Mouse (Mus musculus): ENCODE results near the gene Rpl19.

Rpl19 gene

DNA sequence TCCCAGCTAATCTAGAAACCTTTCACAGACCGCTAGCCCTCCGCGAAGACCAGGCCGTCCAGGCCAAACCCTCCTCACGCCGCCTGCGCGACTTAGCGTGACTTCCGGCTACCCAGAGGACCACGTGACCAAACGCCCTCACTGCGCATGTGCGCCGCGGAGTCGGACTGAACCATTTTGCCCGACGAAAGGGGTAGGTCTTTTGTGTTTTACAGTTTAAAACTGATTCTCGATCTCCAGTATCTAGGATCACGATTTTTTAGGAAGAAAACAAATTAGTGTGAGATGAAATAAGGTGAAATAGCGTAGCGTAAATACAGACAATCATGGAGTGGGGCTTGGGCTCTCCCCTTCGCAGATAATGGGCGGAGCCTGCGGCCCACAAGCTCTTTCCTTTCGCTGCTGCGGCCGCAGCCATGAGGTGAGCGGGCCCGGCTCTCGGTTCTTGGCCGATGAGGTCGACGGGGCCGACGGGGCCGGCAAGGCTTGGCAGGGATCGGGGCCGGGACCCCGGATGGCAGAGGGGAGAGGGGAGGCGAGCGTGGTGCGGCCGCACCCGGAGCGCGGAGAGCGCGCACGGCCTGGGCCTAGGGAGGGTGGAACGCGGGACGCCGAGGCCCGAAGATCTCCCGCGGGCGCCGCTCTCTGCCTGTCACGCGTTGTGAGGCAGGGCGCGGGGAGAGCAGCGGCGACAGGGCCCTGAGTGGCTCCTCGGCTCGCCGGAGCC, at the start of gene Rpl19:
Gene Rpl19 (plus strand): TSS at position 141 of the 727 bp plus-strand sequence.
- peak; percentile 93 for DNase-seq

DNA sequence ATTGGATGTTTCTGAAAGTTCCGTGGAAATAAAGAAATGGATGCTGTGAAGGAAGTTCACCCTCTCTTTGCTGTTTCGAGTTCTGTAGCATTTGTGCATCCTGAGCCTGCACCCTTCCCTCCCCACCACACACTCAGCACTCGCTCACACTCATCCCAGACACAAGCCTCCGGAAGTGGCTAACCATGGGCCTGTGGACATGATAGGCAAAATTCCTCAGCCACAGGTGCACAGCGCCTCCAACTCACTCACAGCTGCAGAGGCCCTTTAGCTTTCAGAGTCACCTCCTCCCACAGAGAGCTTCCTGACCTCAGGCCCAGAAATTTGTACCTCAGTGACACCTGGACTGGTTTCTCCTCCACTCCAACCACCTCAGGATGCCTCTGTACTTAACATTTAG, 48.7 kb upstream of the Rpl19 start:
- no peak for DNase-seq

DNA sequence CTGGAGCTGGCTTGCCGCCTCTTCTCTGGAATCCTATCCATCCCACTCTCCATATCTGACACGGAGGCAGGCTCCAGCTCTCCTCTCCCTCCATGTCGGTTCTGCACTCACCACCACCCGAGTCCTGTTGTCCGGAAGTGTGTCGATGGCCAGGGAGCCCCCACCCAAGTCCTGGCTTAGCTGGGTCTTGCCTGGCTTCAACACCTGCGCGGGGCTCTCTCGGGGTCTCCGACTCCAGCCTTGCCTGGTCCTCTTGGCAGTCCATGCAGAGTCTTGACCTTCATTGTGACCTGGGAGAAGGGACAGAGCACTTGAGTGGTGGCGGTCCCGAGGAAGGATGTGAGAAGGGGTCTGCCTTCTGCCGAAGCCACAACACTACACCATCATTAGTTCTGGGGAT, 48.1 kb upstream of the Rpl19 start:
- no peak for DNase-seq

DNA sequence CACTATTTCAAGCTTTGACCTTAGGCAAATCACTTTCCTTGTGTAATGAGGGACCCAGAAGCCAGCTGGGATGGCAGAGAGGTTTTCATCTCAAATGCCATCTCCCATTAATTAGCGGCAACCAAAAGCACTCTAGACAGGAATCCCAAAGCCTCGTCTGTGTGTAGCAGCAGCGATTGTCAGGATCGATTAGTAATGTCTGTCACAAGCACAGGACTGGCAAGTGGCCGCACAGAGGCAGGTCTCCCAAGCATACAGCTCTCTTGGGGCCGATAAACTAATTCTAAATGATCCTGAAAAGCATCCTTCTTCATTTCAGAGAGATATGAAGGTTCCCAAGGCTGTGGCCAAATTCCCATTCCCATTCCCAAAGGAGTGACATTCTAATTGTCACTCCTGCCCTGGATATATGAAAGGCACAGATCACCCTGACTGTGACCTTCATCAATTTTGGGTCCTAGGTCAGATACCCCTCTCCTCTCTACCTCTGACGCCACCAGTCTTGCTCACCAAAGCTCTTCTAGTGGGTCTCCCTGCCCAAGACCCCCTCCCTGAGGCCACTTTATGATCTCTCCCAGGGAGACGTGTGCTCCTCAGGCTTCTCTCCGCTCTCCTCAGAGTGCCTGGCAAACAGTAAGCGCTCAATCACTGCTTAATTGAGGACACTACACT, 46.5 kb upstream of the Rpl19 start:
- DNase-seq = no peak

DNA sequence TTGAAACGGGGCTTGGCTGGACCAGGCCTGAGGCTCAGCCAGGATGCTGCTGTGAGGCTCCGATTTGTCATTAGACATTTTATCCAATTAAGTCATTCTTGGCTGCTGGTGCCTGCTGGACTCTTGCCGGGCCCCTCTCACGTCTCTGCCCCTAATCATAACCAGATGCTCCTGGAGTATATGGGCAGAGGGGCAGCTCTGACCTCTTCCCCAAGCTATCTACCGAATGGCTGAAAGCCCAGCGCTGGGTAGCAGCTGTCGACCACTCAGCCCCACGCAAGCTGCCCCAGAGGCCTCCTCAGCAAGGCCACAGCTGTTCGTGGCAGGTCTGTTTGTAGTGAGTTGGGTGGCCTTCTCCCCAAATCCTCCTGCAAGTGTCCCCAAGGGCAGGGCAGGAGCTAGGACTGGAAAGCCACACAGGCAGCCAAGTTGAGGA, 46.0 kb upstream of the Rpl19 start:
- DNase-seq = no peak

DNA sequence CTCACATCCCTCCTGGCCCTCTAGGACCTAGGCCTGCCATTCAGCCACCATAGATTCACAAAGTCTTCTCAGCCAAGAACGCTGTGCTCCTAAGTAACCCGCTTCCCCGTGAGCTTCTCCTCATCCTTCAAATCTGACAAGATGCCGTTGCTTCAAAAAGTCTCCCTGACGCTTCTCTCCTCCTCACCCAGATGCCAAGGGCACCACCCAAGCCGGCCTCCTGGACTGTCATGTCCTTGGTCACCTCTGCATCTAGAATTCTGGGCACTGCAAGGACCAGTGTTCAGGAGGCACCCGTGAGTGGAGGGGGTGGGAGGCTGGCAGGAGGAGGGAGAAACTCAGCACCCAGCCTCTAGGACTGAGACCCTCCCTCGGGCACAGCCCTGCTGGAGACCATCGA, 43.8 kb upstream of the Rpl19 start:
- no peak for DNase-seq

DNA sequence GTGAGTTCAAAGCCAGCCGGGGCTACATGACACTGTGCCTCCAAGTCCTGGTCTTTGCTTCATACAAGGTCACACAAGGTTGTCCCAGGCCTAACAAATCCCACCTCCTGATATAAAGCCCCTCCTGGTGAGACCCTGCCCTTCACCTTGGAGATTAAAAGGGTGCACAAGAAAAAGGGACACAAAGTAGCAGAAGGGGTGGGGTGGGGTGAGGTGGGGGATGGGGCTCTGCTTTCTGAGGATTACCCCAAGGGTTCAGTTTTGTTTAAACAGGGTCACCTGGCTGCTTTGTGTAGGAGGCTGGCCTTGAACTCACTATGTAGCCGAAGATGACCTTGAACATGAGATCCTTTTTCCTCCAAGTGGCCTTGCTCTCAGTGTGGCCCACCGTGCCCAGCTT, 43.0 kb upstream of the Rpl19 start:
- DNase-seq = no peak

DNA sequence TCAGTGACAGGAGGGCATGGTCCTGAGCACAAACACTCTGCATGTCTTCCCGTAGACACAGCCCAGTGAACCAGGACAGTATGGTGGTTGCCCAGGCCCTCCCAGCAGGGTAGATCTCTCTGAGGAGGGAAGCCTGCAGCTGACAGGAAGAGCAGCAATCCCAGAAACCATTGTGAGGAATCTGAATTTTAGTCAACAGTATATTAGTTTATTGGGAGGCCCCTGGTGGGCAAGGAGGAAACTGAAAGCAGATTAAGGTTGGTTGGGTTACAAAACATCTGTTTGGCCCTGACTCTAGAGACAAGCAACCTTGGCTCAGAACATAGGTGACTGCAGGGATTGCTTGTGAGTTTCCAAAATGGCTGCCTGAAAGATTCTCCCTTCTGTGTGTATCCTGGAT, 42.5 kb upstream of the Rpl19 start:
- DNase-seq = no peak

DNA sequence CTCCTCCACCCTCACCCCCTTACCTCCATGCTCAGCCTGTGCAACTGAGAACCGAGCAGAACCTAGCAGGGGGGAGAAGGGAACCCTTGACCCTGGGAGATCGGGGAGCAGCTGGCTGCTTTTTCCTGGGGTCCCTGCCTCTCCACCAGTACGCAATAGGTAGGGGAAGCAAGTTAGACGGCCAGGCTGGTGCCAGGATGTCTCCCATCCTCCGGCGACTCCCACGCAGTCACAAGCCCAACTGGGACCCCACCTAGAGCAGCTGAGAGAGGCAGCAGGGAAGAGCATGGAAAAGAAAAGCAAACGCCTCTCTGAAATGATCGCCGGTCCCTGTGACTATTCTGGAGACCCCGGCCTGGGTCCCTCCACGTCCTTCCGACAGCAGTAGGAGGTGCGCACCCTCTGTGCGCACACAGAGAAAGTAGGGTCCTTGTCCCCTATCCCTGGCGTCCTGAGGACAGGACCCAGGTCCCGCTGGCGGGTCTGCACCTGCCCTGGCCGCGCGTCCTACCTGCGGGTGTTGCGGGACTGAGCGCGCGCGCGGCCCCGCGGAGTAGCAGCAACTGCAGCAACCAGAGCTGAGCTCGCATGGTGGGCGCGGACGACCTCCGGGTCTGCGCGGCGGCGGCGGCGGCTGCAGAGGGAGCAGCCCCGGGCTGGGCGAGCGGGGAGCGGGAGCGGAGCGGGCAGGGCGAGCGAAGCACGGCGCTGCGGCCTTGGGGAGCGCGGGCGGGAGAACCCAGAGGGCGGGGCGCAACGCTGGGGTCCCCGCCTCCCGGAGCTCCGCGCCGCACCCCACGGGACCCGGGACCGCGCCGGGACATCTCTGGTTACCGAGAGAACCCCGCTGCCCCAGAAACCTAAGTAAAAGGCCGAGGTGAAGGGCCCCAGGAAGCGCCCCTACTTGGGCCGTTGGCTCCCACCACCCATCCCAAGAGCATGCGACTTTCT, 40.5 kb upstream of the Rpl19 start, which contains the start of gene Plxdc1:
Gene Plxdc1 (minus strand): TSS at position 718 of the 951 bp plus-strand sequence.
- peak; percentile 49 for DNase-seq

DNA sequence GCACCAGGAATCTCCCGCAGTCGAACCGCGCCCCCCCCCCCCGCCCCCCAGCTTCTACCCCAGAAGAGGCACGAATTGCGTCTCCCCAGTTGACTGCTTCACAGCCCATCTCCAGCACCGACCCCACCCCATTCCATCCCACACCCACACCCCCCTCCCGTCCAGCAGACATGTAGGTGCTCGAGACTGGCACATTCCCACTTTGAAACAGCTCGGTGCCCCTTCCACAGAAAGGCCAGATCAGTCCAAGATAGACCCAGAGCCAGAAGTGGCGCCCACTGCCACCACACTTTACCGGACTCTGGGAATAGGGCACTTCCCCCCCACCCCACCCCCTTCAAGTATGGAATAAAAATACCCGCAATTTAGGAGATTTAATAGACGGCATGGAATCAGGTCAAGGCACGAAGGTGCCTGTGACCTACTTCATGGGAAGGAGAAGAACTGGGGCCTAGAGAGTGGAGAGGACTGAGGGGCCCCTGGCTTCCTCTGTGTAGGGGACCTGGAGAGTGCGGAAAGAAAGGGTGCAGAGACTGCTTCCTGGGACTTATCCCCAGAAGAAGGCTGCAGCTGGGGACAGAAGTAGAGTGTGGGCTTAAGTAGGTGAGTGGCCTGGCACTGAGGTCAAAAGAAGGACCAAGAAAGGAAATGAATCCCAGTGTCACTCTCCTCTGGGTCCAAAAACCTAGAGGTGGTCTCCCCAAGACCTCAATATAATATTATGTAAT, 39.6 kb upstream of the Rpl19 start:
- DNase-seq = no peak

DNA sequence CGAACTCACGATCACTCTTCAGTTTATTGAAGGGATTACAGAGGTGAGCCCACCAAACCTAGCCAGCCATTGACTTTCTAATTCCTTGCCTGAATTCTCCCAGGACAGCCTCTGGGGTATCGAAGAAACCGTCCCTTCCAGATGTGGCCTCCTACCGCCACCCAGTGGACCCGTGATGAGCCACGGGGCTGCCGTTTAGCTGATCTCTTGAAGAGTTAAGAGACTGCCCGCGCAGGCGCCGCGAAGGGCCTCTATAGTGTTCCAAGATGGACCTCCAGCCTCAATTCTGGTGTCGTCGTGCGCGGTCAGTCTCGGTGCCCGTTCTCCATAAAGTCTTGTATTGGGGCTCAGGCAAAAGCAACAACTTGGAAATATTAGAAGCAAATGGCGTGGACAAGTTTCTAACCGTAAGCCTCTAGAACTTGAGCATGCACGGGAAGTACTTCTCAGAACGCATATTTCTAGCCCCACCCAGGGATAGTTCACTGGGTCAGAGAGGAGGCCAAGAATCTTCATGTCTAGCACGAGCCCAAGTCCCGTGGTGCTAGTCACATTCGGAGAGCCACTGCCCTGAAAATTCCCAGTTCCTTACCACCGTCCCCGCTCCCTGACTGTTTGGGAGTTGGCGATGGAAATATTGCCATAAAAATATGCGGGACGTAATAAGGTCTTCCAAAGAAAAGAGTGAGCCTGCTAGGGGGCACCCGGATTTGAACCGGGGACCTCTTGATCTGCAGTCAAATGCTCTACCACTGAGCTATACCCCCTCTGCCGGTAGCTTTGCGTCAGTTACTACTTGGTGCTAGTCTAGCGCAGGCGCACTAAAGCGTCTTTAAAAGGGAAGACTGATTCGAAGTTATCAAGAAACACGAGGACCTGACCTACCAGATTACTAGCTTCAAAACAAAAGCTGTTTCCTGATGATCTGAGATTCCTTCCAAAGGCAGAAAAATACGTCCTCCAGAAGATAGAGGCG, 38.7 kb upstream of the Rpl19 start:
- DNase-seq = peak; percentile 98

DNA sequence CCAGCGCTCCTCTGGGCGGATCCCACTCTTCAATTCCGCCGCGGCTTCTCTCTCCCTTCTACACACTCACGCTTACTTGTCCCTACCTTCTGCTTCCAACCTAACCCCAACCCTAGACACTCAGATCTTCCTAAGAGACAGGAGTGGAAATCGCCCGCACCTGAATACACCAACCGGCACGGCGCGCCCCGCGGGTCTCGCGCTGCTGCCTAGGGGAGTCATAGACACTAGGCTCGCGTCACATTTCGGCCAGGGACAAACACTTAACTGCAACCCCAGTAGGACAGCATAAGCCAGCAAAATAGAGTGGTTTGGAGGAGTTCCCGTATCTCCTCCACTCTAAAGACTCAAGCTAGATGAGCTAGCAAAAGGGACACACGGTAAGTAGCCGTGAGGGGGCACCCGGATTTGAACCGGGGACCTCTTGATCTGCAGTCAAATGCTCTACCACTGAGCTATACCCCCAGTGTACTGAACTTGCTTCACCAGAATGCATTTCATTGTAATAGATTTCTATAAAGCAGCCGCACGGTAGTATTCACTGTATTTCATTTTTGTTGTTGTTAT, 37.9 kb upstream of the Rpl19 start:
- DNase-seq = peak; percentile 95

DNA sequence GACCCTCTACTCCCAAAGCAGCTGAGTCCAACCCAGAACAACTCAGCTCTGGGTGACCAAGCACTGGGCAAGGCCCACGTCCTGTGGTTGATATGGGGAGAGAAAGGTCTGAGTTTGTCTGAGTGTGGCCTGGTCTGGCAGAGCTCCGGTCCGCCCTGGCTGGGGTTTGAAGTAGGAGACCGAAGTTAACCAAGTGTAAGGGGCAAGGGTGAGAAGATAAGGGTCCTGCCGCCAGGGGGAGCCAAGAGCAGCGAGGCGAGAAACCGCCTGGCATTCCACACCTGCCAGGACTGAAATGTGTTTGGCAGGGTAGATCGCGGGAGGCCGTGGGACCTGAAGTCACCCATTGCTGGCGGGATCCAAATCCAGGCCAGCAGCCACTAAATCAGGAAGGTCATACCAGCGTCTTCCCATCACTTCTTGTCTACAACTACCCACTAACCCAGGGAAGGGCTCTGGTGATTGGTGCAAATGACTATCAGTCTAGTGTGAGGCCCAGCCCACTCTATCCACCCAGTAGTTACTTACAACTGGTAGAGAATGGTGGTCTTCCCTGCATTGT, 31.9 kb upstream of the Rpl19 start:
- peak; percentile 92 for DNase-seq

DNA sequence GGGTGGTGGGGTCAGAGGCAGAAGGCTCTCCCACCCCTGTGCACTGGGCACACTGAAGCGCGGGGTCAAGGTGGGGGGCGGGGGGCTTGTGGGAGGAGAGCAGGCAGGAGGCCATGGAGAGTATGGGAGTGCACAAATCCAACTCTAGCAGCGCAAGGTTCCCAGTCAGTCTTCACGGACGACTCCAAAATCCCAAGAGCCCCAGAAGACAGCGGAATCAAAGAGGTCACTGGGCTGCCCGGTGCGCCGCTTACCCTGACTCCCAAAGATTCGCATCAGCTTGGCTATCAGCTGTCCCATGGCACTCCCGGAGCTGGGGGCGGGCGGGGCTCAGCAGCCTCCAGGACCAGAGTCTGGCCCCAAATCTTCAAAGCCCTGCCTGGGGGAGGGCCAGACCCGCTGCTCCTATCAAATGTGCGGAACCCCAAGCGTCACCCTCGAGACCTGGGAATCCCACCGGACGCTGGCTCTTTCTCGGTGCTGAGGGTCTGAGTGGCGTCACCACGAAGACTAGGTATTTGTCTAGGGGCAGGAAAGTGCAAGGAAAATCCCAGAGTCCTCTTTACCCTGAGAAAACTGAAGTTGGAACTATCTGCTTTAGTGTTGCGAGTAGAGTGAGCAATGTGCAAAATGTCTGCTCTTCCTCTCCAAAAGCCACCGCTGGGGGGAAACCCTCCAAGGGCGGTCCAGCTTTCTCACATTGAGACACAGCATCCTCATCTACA, 30.8 kb upstream of the Rpl19 start, which contains the start of gene Arl5c:
Gene Arl5c (minus strand): TSS at position 618 of the 725 bp plus-strand sequence.
- peak; percentile 54 for DNase-seq

DNA sequence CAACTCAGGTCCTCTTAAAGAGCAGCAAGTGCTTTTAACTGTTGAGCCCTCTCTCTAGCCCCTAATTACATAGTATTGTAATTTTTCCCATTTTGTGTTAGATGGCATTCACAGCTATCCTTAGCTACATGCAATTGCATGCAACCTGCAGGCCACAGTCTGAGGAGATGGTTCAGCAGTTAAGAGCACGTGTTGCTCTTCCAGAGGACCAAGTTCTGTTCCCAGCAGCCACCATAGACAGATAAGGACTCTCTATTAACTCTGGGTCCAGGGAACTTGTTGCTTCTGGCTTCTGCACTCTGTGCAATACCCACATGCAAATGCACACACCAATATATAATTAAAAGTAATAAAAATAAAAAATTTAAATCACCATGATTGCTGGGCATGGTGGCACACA, 29.8 kb upstream of the Rpl19 start:
- DNase-seq = no peak

DNA sequence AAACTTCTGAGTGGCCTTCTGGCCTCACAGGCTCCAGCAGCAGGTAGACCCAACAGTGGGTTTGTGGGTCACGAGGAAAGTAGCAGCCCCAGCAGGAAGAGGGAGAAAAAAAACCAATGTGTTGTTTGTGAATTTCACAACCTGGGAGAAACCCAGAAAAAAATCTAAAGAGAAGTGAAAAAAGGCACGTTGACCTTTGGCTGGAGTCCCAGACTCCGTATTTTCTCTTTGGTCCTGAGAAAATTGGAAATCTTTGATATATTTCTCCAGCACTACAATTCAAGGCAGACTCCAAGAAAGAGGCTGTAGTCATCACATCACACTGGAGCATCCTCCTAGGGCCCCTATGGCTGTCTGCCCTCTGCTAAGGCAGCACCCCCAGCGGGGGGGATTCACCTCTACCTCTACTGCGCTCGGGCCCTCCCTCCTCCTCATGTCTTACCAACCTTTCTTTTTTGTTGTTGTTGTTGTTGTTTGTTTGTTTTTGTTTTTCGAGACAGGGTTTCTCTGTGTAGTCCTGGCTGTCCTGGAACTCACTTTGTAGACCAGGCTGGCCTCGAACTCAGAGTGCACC, 29.0 kb upstream of the Rpl19 start:
- DNase-seq = no peak

DNA sequence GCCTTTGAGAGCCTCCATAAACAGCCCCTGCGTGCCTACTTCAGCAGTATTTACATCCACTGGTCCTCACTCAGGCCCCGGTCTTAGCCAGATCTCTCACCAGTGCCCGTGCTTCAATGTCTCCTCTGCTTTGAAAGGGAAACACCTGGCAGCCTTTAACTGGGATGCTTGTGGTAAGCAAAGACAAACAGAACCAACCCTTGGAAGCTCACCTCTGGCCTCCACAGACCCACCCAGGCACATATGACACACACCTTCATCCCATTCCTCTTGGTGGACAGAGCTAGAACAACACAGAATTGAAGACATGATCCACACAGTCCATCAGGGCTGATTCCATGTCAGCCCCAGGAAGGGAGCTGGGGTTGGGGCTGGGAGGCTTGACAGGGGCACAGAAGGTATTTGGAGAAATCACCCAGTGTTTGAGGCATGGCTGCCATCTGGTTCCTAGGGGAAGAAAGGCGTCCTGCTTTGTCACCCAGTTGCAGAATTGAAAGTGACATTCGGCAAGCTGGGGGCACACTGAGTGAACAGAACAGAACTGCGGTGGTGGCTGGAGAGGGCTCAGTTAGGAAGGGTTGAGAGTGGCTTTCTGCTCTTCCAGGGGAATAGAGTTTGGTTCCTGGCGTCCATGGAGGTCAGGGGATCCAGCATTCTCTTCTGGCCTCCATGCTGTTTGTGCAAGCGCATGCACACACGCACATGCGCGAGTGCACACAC, 28.3 kb upstream of the Rpl19 start:
- DNase-seq = no peak

DNA sequence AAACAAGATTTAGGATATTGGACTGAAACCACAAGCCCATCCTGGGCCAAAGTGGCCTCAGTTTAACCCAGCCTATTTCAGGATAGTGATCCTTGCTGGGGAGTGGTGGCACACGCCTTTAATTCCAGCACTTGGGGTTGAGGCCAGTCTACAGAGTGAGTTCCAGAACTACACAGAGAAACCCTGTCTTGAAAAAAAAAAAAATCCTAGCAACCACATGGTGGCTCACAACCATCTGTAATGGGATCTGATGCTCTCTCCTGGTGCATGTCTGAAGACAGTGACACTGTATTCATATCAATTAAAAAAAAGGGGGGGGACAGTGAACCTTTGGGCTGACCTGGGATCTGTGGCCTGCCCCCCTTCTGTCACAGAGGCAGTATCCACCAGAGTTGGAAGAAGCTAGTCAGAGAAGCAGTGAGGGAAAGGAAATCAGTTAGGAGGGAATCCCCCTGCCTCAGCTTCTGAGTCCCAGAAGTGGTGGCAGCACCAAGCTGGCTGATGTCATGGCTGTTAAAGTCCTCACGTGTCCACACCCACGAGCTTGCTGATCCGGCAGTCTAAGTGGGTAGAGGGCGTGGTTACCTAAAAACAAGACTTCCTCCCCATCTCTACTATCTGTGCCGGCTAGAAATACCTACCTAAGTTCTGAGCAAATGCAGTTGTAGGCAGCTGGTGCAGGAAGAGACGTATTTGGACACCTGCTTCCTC, 27.5 kb upstream of the Rpl19 start:
- peak; percentile 54 for DNase-seq
